Mouse (Mus musculus) bone marrow macrophage, adult 2 months (primary cell): ENCODE data around the gene Atrn. TPM values are rescaled to one million over a fixed set of nuclear protein-coding genes. Genes with fewer than 3 reads are reported as not detected.
A peak's percentile ranks its signal among the peaks of the same experiment; 100 is the strongest.

Source experiments
- H3K27ac ChIP-seq: 2 replicates; pipeline ENCODE4 v1.5.1; 2012; ENCODE audit warnings: low read depth, low read length; ENCODE audit not compliant: insufficient read depth
- H3K4me1 ChIP-seq: 2 replicates; pipeline ENCODE4 v1.6.1; 2012; ENCODE audit warnings: low read length; ENCODE audit not compliant: control insufficient read depth, insufficient read depth
- H3K4me3 ChIP-seq: 2 replicates; pipeline ENCODE4 v1.5.1; 2012; ENCODE audit warnings: mild to moderate bottlenecking, low read length, moderate library complexity; ENCODE audit not compliant: insufficient read depth
- CTCF ChIP-seq: IDR thresholded peaks from 2 replicates; pipeline ENCODE4 v1.5.1; 2012; ENCODE audit warnings: low read depth, mild to moderate bottlenecking, low read length, moderate library complexity
- POLR2A ChIP-seq: IDR thresholded peaks from 2 replicates; pipeline ENCODE4 v1.6.1; 2012; ENCODE audit warnings: mild to moderate bottlenecking, low read depth, low read length, borderline replicate concordance
- polyA plus RNA-seq: library from polyadenylated mRNA; stranded (reverse); fragments of >200 nt; gene quantifications from 2 replicates; pipeline ENCODE4 v1.2.4, GENCODE M21; 2012; ENCODE audit not compliant: missing spikeins, insufficient read depth, insufficient read length

Atrn gene
- polyA plus RNA-seq, 1 experiment: 11.5 TPM

DNA sequence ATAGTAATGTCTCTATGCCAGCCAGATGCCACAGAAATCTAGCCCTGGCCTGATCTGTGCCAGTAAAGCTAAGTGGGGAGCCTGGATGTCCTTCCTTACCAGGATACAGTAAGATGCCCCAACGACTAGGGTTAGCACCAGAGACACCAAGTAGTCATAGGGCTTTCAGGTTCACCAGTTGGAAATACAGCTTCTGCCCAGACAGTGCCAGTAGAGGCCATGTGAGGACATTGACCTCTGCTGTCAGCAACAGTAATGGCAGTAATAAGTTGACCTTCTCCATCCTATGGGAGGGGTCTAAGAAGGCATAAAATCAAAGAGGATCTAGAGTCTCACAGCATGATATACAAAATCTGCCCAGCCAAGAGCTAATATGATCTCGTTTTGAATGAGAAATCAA lies 43.5 kb downstream of the Atrn start:
- TF ChIP-seq POLR2A: no peak
- TF ChIP-seq CTCF: no peak

DNA sequence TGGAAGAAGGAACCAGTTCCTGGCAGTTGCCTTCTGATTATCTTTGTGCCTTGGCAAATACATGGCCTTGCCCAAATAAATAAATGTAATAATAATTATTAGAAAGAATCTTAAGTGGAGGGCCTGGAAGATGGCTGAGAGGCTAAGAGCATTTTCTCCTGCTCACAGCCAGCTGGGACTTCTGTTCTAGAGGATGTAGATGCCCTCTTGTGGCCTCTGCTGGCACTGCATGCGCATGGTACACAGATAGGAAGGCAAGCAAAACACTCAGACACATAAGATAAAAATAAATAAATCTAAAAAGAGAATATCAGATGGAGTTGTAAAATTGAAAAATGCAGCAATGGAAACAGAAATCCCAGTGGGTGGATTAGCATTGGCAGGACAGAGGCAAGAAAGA lies 44.3 kb downstream of the Atrn start:
- peak; percentile 72 for TF ChIP-seq CTCF
- TF ChIP-seq POLR2A: no peak
- Histone ChIP-seq H3K4me3 (no peak overlapping the region), H3K4me1 (peaks cover 21% of the 10 kb centered on the region), H3K27ac (no peak overlapping the region)

More for the DNA sequence above, 43.5 kb downstream of the Atrn start:
- peaks cover 15% of the 10 kb centered on the region for H3K4me1 ChIP-seq
- no peak overlapping the region for H3K27ac ChIP-seq
- H3K4me3 ChIP-seq: no peak overlapping the region

DNA sequence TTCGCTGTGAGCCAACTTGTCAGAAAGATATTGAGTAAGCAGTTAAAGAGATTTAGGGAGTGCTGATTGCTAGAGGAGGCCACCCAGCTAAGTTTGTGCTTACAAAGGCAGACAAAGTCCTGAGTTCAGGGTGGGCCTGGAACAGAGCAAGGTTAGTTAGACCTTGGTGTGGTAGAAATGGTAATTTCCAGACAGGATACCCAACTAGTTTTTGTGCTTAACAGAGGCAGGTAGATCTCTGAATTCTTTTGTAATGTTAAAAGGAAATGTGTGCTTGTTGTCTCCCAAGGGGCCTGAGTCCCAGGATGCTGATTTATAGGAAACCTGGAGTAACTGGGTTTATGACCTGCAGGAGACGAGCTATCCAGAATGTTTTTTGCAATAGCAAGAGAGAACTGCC lies 52.6 kb downstream of the Atrn start:
- no peak for TF ChIP-seq POLR2A
- TF ChIP-seq CTCF: no peak
- Histone ChIP-seq H3K27ac (no peak overlapping the region), H3K4me1 (peaks cover 14% of the 10 kb centered on the region), H3K4me3 (no peak overlapping the region)

DNA sequence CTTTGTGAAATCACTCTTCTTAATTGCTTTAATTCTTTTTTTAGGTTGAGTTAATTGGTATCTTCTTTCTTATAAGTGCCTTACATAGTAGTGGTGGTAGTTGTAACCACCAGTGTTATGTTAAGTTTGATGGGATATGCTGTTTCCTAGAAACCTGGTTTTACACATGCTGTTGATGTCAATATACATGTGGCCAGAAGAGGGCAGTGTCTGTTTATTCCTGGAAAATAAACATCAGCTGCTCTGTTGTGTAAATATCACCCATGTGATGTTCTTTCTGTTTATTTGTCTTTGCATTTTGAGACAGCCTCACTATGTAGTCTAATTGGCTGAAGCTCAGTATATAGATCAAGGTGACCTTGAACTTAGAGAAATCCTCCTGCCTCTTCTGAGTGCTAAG lies 55.6 kb downstream of the Atrn start:
- Histone ChIP-seq H3K4me3 (no peak overlapping the region), H3K4me1 (peaks cover 6% of the 10 kb centered on the region), H3K27ac (no peak overlapping the region)
- no peak for TF ChIP-seq POLR2A
- TF ChIP-seq CTCF: no peak

DNA sequence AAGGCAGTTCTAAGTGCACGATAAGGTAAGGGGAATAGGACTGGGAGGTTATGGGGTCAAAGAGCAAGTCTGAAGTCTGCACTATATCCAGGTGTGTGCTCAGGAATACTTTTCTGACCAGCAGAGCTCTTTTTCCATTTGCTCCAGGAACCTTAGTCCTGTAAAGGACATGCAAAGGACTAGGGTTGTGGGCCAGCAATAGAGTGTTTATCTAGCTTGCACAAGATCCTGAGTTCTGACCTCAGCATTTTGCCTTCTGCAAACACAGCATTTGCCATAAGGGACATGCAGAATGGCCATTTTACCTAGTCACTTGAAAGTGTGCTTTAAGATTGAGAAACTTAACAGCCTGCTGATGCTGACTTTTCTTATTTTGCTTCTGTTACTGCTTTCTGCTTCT lies 58.7 kb downstream of the Atrn start:
- Histone ChIP-seq H3K4me3 (no peak overlapping the region), H3K4me1 (peaks cover 13% of the 10 kb centered on the region), H3K27ac (peak overlapping the region; percentile 53)
- TF ChIP-seq CTCF (no peak), POLR2A (no peak)

DNA sequence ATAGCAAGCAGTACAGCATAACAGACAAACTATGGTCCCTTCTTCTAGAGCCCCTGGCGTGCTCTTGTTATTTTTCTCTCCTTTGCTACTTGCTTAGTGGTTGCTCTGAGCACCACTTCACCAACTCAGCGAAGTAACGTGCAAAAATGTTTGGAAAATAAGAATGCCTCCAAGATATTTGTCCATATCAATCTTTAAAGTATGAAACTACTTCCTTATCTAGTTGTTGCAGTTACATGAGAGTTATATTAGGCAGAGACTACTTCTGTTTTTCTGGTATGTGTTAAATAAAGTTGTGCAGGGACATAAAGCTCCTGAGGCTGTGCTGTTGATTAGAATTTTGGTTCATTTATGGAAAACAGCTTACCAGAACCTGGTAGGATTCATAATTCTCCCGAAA lies 64.7 kb downstream of the Atrn start:
- H3K4me3 ChIP-seq: no peak overlapping the region
- TF ChIP-seq CTCF (no peak), POLR2A (no peak)
- H3K4me1 ChIP-seq: peaks cover 16% of the 10 kb centered on the region
- H3K27ac ChIP-seq: peak overlapping the region; percentile 44

DNA sequence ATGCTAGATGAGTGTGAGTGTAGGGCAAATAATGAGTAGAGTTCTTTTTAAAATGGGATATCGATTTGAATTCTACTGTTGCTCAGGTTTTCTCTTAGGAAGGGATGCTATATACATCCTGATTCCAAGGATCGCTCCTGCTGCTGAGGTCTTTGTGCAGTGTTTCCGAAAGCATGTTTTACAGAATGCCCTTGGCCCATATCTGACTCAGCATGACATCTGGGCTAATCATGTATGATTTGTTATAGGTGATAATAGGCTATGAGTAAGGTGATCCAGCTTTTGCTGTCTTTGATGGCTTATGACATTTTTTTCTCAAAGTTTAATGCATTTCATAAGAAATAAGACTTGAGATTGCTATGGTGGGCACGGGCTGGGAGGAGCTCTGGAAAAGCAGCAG lies 66.1 kb downstream of the Atrn start:
- peaks cover 15% of the 10 kb centered on the region for H3K4me1 ChIP-seq

DNA sequence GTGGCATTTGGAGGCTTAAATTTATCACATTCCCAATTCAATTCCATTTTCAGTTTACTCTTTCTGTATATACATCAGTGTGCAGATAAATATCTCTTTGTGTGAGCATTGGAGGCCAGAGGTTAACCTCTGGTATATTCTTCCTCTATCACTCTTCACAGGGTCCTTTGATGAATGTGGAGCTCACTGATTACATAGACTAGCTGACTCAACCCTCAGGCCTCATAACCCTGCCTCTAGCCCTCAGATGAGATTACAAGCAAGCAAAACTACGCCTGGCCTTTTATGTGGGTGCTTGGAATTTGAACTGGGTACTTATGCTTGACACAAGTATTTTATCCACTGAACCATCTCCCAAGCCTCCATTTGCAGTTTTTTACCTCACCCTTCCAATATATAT lies 68.6 kb downstream of the Atrn start:
- Histone ChIP-seq H3K27ac (no peak overlapping the region), H3K4me3 (no peak overlapping the region), H3K4me1 (peaks cover 10% of the 10 kb centered on the region)
- TF ChIP-seq CTCF: no peak
- no peak for TF ChIP-seq POLR2A

More for the DNA sequence above, 66.1 kb downstream of the Atrn start:
- H3K27ac ChIP-seq: no peak overlapping the region
- H3K4me3 ChIP-seq: no peak overlapping the region
- TF ChIP-seq POLR2A: no peak

DNA sequence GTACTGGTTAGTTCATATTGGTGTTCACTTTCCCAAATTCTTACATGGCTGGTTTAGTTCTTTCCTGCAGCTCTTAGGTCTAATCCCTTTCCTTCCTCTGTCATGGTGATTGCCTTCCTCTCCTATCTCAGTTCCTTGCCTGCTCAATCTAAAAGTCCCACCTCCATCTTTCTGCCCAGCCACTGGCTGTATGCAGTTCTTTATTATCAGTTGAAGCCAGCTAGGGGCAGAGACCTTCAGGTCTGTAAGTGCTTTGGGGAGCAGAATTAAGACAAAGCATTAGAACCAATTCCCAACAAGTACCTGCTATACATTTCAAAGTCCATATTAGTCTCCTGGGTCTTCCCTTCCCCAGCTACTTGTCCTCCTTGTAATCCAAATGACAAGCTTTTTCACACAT lies 71.3 kb downstream of the Atrn start:
- no peaks in the 10 kb centered on the region for H3K4me1 ChIP-seq
- no peak overlapping the region for H3K4me3 ChIP-seq
- no peak overlapping the region for H3K27ac ChIP-seq
- TF ChIP-seq CTCF: no peak
- TF ChIP-seq POLR2A: no peak

DNA sequence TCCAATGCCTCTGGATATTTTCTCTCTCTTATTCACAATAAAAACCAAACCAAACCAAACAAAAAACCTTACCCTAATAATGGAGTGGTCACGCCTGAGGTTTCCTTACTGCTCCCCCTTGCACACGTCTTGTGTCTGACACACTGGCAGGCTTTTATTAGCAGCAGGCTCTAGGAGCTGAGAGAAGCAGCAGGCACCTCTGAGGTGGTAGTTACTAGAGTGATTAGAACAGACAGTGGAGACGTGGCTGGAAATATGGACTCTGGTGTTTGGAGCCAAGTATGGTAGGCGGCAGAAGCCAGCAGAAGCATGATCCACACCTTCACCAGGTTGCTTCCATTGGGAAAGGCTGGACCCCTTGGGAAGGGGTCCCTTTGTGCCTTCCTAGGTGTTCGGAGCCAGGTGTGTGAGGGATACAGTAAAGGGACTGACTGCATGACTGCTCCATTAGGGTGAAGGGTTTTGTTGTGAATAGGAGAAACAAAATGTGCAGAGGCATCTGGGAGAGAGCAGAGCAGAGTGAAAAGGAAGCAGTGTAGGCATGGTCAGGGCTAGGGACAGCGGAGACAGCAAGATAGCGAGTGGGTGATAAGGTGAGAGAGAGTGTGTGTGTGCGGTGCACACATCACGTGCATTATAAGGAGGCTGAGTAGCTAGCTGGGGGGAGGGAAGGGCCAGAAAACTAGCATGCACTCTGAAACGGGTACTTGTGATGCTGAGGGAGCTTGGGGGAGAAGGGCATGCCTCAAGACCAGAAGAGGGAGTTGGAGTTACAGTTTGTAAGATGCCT lies 72.0 kb downstream of the Atrn start:
- no peaks in the 10 kb centered on the region for H3K4me1 ChIP-seq
- no peak overlapping the region for H3K4me3 ChIP-seq
- H3K27ac ChIP-seq: no peak overlapping the region
- no peak for TF ChIP-seq POLR2A
- no peak for TF ChIP-seq CTCF

DNA sequence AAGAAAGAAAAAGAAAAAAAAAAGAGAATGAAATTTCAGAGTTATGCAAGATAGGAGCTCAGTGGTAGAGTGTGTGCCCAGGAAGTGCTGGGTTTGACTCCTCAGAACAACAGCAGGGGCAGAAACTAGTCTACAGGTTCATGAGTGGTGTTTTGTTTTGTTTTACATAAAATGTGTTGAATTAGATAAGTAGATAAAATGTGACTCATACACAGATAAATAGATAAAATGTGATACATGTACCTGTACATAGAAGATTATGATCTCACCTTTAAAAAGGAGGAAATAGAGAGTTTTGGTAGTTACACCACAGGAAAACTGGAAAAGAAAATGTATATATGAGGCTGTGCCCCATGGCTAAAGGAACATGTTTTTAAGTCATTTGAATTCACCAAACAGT lies 72.8 kb downstream of the Atrn start:
- H3K4me3 ChIP-seq: no peak overlapping the region
- no peak overlapping the region for H3K27ac ChIP-seq
- TF ChIP-seq CTCF (no peak), POLR2A (no peak)
- H3K4me1 ChIP-seq: no peaks in the 10 kb centered on the region

DNA sequence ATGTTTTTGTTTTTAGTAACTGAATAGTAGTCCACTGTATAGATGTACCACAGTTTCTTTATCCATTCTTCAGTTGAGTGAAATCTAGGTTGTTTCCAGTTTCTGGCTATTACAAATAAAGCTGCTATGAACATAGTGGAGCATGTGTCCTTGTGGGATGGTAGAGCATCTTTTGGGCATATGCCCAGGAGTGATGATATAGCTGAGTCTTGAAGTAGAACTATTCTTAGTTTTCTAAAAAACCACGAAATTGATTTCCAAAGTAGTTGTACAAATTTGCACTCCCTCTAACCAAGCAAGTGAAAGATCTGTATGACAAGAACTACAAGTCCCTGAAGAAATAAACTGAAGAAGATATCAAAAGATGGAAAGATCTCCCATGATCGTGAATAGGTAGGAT lies 86.5 kb downstream of the Atrn start:
- H3K4me1 ChIP-seq: peaks cover 3% of the 10 kb centered on the region; the same call in 1 of the 2 replicates
- no peak overlapping the region for H3K27ac ChIP-seq
- no peak overlapping the region for H3K4me3 ChIP-seq
- no peak for TF ChIP-seq CTCF
- TF ChIP-seq POLR2A: no peak
